Mouse (Mus musculus): ENCODE results near the gene Nrp2. TPM values are rescaled to one million over a fixed set of nuclear protein-coding genes. Genes with fewer than 3 reads are reported as not detected.

Gene Nrp2
- polyA plus RNA-seq, 1 experiment from 2014 or later = 12.5 TPM

- no peaks in the 10 kb centered on the region for H3K36me3 ChIP-seq (ENCODE audit: control insufficient read depth, insufficient read depth, low read length)
Measured at GRCm38 (mm10) chr1:62834443-62835185, 131.5 kb downstream of the Nrp2 start.

GRCm38 (mm10) chr1:62838083-62838482 is 135.0 kb downstream of the Nrp2 start:
- ATAC-seq (ENCODE audit: low FRiP score) = no peak
- H3K36me3 ChIP-seq (ENCODE audit: control insufficient read depth, insufficient read depth, low read length) = no peaks in the 10 kb centered on the region
- no peaks in the 10 kb centered on the region for H3K27me3 ChIP-seq (ENCODE audit: control insufficient read depth, insufficient read depth, low read length)
- H3K4me1 ChIP-seq (ENCODE audit: control insufficient read depth, insufficient read depth, low read length) = no peaks in the 10 kb centered on the region
- H3K4me3 ChIP-seq (ENCODE audit: low read depth, low read length) = no peak overlapping the region
- no peaks in the 10 kb centered on the region for H3K9me3 ChIP-seq (ENCODE audit: control insufficient read depth, low read length)
- WGBS = 91% methylated on average over 3 of the region's 3 CpGs
- H3K9ac ChIP-seq (ENCODE audit: low read length) = no peak overlapping the region
- no peak overlapping the region for H3K27ac ChIP-seq (ENCODE audit: low read depth, low read length)
- DNase-seq (ENCODE audit: low spot score, missing footprints) = no peak
- no peak overlapping the region for H3K4me2 ChIP-seq

More at GRCm38 (mm10) chr1:62834443-62835185, 131.5 kb downstream of the Nrp2 start:
- Histone ChIP-seq H3K4me3 (ENCODE audit: low read depth, low read length) (no peak overlapping the region), H3K4me1 (ENCODE audit: control insufficient read depth, insufficient read depth, low read length) (peaks cover 4% of the 10 kb centered on the region; the same call in 1 of the 2 replicates), H3K9me3 (ENCODE audit: control insufficient read depth, low read length) (no peaks in the 10 kb centered on the region), H3K4me2 (no peak overlapping the region), H3K27ac (ENCODE audit: low read depth, low read length) (no peak overlapping the region), H3K9ac (ENCODE audit: low read length) (no peak overlapping the region), H3K27me3 (ENCODE audit: control insufficient read depth, insufficient read depth, low read length) (no peaks in the 10 kb centered on the region)
- 76% methylated on average over 1 of the region's 1 CpGs for WGBS
- DNase-seq (ENCODE audit: low spot score, missing footprints) = no peak
- ATAC-seq (ENCODE audit: low FRiP score) = no peak

- H3K9ac ChIP-seq (ENCODE audit: low read length) = no peak overlapping the region
- no peaks in the 10 kb centered on the region for H3K36me3 ChIP-seq (ENCODE audit: control insufficient read depth, insufficient read depth, low read length)
- no peaks in the 10 kb centered on the region for H3K9me3 ChIP-seq (ENCODE audit: control insufficient read depth, low read length)
- no peak overlapping the region for H3K27ac ChIP-seq (ENCODE audit: low read depth, low read length)
- no peaks in the 10 kb centered on the region for H3K4me1 ChIP-seq (ENCODE audit: control insufficient read depth, insufficient read depth, low read length)
- no peak overlapping the region for H3K4me2 ChIP-seq
- no peak overlapping the region for H3K4me3 ChIP-seq (ENCODE audit: low read depth, low read length)
- DNase-seq (ENCODE audit: low spot score, missing footprints) = no peak
- ATAC-seq (ENCODE audit: low FRiP score) = no peak
- WGBS = 69% methylated on average over 2 of the region's 2 CpGs
- no peaks in the 10 kb centered on the region for H3K27me3 ChIP-seq (ENCODE audit: control insufficient read depth, insufficient read depth, low read length)
Measured at GRCm38 (mm10) chr1:62838631-62839030, 135.5 kb downstream of the Nrp2 start.

GRCm38 (mm10) chr1:62843215-62843614 is 140.1 kb downstream of the Nrp2 start:
- Histone ChIP-seq H3K27me3 (ENCODE audit: control insufficient read depth, insufficient read depth, low read length) (no peaks in the 10 kb centered on the region), H3K4me3 (ENCODE audit: low read depth, low read length) (no peak overlapping the region), H3K9ac (ENCODE audit: low read length) (no peak overlapping the region), H3K4me1 (ENCODE audit: control insufficient read depth, insufficient read depth, low read length) (no peaks in the 10 kb centered on the region), H3K36me3 (ENCODE audit: control insufficient read depth, insufficient read depth, low read length) (no peaks in the 10 kb centered on the region), H3K27ac (ENCODE audit: low read depth, low read length) (no peak overlapping the region), H3K4me2 (no peak overlapping the region), H3K9me3 (ENCODE audit: control insufficient read depth, low read length) (no peaks in the 10 kb centered on the region)
- 94% methylated on average over 4 of the region's 4 CpGs for WGBS
- DNase-seq (ENCODE audit: low spot score, missing footprints) (no peak), ATAC-seq (ENCODE audit: low FRiP score) (no peak)

GRCm38 (mm10) chr1:62850990-62851940 is 148.2 kb downstream of the Nrp2 start:
- no peak overlapping the region for H3K4me2 ChIP-seq
- no peaks in the 10 kb centered on the region for H3K36me3 ChIP-seq (ENCODE audit: control insufficient read depth, insufficient read depth, low read length)
- H3K4me3 ChIP-seq (ENCODE audit: low read depth, low read length) = no peak overlapping the region
- no peak for DNase-seq (ENCODE audit: low spot score, missing footprints)
- 39% methylated on average over 8 of the region's 8 CpGs for WGBS
- H3K9ac ChIP-seq (ENCODE audit: low read length) = no peak overlapping the region
- 0 out of 2 replicates have a peak, but pooled peaks have one; percentile 40 for ATAC-seq (ENCODE audit: low FRiP score)
- no peak overlapping the region for H3K27ac ChIP-seq (ENCODE audit: low read depth, low read length)
- peaks cover 5% of the 10 kb centered on the region; the same call in 1 of the 2 replicates for H3K4me1 ChIP-seq (ENCODE audit: control insufficient read depth, insufficient read depth, low read length)
- H3K27me3 ChIP-seq (ENCODE audit: control insufficient read depth, insufficient read depth, low read length) = no peaks in the 10 kb centered on the region
- no peaks in the 10 kb centered on the region for H3K9me3 ChIP-seq (ENCODE audit: control insufficient read depth, low read length)

GRCm38 (mm10) chr1:62853362-62853761 is 150.3 kb downstream of the Nrp2 start:
- Histone ChIP-seq H3K9ac (ENCODE audit: low read length) (no peak overlapping the region), H3K9me3 (ENCODE audit: control insufficient read depth, low read length) (no peaks in the 10 kb centered on the region), H3K27ac (ENCODE audit: low read depth, low read length) (no peak overlapping the region), H3K4me2 (no peak overlapping the region), H3K27me3 (ENCODE audit: control insufficient read depth, insufficient read depth, low read length) (no peaks in the 10 kb centered on the region), H3K36me3 (ENCODE audit: control insufficient read depth, insufficient read depth, low read length) (no peaks in the 10 kb centered on the region), H3K4me3 (ENCODE audit: low read depth, low read length) (no peak overlapping the region), H3K4me1 (ENCODE audit: control insufficient read depth, insufficient read depth, low read length) (peaks cover 5% of the 10 kb centered on the region; the same call in 1 of the 2 replicates)
- DNase-seq (ENCODE audit: low spot score, missing footprints) = no peak
- ATAC-seq (ENCODE audit: low FRiP score) = no peak
- 81% methylated on average over 9 of the region's 9 CpGs for WGBS

GRCm38 (mm10) chr1:62853996-62854395 is 150.9 kb downstream of the Nrp2 start:
- WGBS = 86% methylated on average over 4 of the region's 4 CpGs

GRCm38 (mm10) chr1:62859098-62859497 is 156.0 kb downstream of the Nrp2 start:
- DNase-seq (ENCODE audit: low spot score, missing footprints) = no peak
- H3K4me3 ChIP-seq (ENCODE audit: low read depth, low read length) = no peak overlapping the region
- WGBS = 57% methylated on average over 2 of the region's 2 CpGs
- no peak for ATAC-seq (ENCODE audit: low FRiP score)
- H3K27ac ChIP-seq (ENCODE audit: low read depth, low read length) = no peak overlapping the region
- H3K9me3 ChIP-seq (ENCODE audit: control insufficient read depth, low read length) = no peaks in the 10 kb centered on the region; the same call in 1 of the 2 replicates
- H3K4me1 ChIP-seq (ENCODE audit: control insufficient read depth, insufficient read depth, low read length) = no peaks in the 10 kb centered on the region
- H3K36me3 ChIP-seq (ENCODE audit: control insufficient read depth, insufficient read depth, low read length) = no peaks in the 10 kb centered on the region
- H3K27me3 ChIP-seq (ENCODE audit: control insufficient read depth, insufficient read depth, low read length) = no peaks in the 10 kb centered on the region
- H3K9ac ChIP-seq (ENCODE audit: low read length) = no peak overlapping the region
- H3K4me2 ChIP-seq = no peak overlapping the region

More at GRCm38 (mm10) chr1:62853996-62854395, 150.9 kb downstream of the Nrp2 start:
- Histone ChIP-seq H3K27ac (ENCODE audit: low read depth, low read length) (no peak overlapping the region), H3K4me3 (ENCODE audit: low read depth, low read length) (no peak overlapping the region), H3K4me2 (no peak overlapping the region), H3K9me3 (ENCODE audit: control insufficient read depth, low read length) (no peaks in the 10 kb centered on the region), H3K4me1 (ENCODE audit: control insufficient read depth, insufficient read depth, low read length) (peaks cover 5% of the 10 kb centered on the region; the same call in 1 of the 2 replicates), H3K27me3 (ENCODE audit: control insufficient read depth, insufficient read depth, low read length) (no peaks in the 10 kb centered on the region), H3K9ac (ENCODE audit: low read length) (no peak overlapping the region), H3K36me3 (ENCODE audit: control insufficient read depth, insufficient read depth, low read length) (no peaks in the 10 kb centered on the region)
- ATAC-seq (ENCODE audit: low FRiP score) (no peak), DNase-seq (ENCODE audit: low spot score, missing footprints) (no peak)

All from midbrain, embryonic 11.5 days (tissue).